Mouse (Mus musculus) monocyte, adult 5-6 weeks (primary cell): ENCODE measurements around the gene Bckdha. TPM values are rescaled to one million over a fixed set of nuclear protein-coding genes. Genes with fewer than 3 reads are reported as not detected.
A peak's percentile ranks its signal among the peaks of the same experiment; 100 is the strongest.

Experiments used
- ATAC-seq: fragments of 153-309, 156-312 bp; replicated peaks from 2 replicates; pipeline ENCODE4 v1.8.0; 2017; ENCODE audit warnings: mild to moderate bottlenecking; ENCODE audit not compliant: low TSS enrichment, insufficient number of reproducible peaks, severe bottlenecking, poor library complexity, low FRiP score
- total RNA-seq: library from RNA; stranded (forward); fragments of 200-1000, 200-491, 200-594 nt; gene quantifications from 3 replicates; pipeline ENCODE4 v1.2.3, GENCODE M21; 2017

Gene Bckdha
- total RNA-seq = 21.4 to 28.0 TPM (median 26.7 TPM) in 3 replicates

- ATAC-seq = peak; percentile 96
Observed at GRCm38 (mm10) chr7:25658657-25659472, at the start of gene Bckdha, which contains the start of gene Exosc5. Bckdha (minus strand) TSS chr7:25658981. Exosc5 (plus strand) TSS chr7:25659164.

GRCm38 (mm10) chr7:25707581-25708292, 49.0 kb upstream of the Bckdha start:
- ATAC-seq = peak; percentile 43

GRCm38 (mm10) chr7:25706578-25707170, 47.9 kb upstream of the Bckdha start:
- peak; percentile 32 for ATAC-seq

- ATAC-seq = peak; percentile 25
Observed at GRCm38 (mm10) chr7:25705801-25706251, 47.0 kb upstream of the Bckdha start.

GRCm38 (mm10) chr7:25704716-25705364, 46.1 kb upstream of the Bckdha start:
- no peak for ATAC-seq

GRCm38 (mm10) chr7:25703793-25704494, 45.2 kb upstream of the Bckdha start:
- ATAC-seq = no peak

GRCm38 (mm10) chr7:25702350-25702749, 43.6 kb upstream of the Bckdha start:
- no peak for ATAC-seq

GRCm38 (mm10) chr7:25700732-25701131, 42.0 kb upstream of the Bckdha start:
- ATAC-seq = no peak

- ATAC-seq = no peak
Observed at GRCm38 (mm10) chr7:25699851-25700250, 41.1 kb upstream of the Bckdha start.

- no peak for ATAC-seq
Observed at GRCm38 (mm10) chr7:25694104-25694503, 35.3 kb upstream of the Bckdha start.

GRCm38 (mm10) chr7:25690051-25690450, 31.3 kb upstream of the Bckdha start:
- no peak for ATAC-seq

GRCm38 (mm10) chr7:25689603-25690021, 30.8 kb upstream of the Bckdha start:
- 0 out of 2 replicates have a peak, but pooled peaks have one; percentile 1 for ATAC-seq

- peak; percentile 75 for ATAC-seq
Observed at GRCm38 (mm10) chr7:25688810-25689586, 30.2 kb upstream of the Bckdha start.

- no peak for ATAC-seq
Observed at GRCm38 (mm10) chr7:25687811-25688401, 29.1 kb upstream of the Bckdha start.

- peak; percentile 10; the same call in 1 of the 2 replicates for ATAC-seq
Observed at GRCm38 (mm10) chr7:25686680-25687531, 28.1 kb upstream of the Bckdha start, which contains the start of gene Tgfb1. Tgfb1 (plus strand) TSS chr7:25687002.

- no peak for ATAC-seq
Observed at GRCm38 (mm10) chr7:25685926-25686470, 27.2 kb upstream of the Bckdha start.
